Mouse (Mus musculus) right cerebral cortex, postnatal 36 days (tissue): Measurements from ENCODE around the gene Zfp207.
A peak's percentile ranks its signal among the peaks of the same experiment; 100 is the strongest.
"Not testable (repeated sequence)": the region's sequence is repeated elsewhere in the genome, so short reads cannot be mapped to it uniquely, and the experiment has no call there.

Experiments used
- DNase-seq, 2 experiments: peaks; one replicate each; pipeline ENCODE4 v3.0.0; 2022; ENCODE audit warnings: low spot score in 2 of 2, mixed read lengths in 1 of 2

The Zfp207 gene

DNA sequence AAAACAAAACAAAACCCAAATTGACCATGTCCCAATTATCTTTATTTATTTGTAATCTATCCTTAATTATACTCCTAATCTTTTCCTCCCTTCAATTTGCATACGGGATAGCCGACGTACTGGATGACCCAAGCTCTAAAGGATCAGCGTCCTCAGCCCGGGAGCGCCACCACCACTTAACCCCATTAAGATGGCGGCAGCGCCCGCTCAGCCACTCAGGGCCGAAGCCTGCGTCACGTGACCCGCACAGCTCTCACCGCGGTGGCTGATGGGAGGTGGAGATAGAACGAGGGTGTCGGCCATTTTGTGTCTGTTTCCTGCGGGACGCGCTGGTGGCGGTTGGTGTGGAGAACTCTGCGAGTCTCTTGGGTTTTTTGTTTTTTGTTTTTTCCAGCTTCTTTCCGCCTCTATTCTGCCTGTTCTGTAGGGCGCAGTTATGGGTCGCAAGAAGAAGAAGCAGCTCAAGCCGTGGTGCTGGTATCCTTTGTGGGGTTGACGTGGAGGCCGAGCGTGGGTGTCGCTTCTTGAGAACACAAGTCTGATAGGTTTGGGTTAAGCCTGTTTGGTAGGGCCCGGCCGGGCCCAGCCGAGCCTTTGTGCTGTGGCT is at the start of gene Zfp207:
Gene Zfp207 (plus strand): TSS at position 261 of the 607 bp plus-strand sequence.
- peak; percentile 96 to 97 for DNase-seq

- no peak for DNase-seq
Observed at GRCm38 (mm10) chr11:80335609-80336350, 47.3 kb upstream of the Zfp207 start.

DNA sequence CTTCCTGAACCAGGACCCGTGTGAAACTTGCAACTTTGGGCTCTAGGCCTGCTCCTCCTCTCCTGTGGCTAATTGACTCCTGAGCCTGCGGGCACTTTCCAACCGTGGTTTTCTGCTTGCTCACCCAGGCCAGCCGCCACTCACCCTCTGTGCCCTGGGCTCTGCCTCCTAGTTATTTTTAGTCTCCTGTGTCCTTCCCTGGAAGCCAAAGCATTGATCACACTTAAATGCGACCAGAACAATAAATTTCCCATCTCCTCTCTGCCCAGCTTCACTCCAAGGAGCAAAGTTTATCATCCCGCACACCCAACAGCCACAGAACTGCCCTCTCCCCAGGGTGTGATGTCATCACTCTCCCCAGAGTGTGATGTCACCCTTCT is 46.7 kb upstream of the Zfp207 start:
- DNase-seq, result no peak

DNA sequence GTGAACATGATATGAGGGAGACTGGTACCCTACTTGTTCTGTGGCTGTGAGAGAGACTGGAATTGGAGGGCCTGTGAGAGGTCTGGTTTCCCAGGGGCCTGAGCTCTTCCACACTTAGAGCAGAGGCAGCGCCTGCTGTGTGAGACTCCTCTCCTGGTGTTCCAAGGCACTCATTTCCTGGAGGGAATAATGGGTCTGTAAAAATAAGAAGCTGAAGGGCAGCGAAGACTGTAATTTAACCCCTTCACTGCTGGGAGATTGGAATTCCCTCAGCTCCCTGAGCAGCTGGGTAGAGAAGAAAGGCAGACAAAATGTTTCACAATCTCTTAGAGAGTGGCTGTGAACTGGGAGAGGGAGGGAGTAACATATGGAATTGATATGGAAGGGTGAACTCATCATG is 40.6 kb upstream of the Zfp207 start:
- DNase-seq, result no peak

GRCm38 (mm10) chr11:80351832-80352430 is 31.1 kb upstream of the Zfp207 start:
- DNase-seq, result peak; percentile 49 to 51

- no peak for DNase-seq
Observed at GRCm38 (mm10) chr11:80354832-80355231, 28.2 kb upstream of the Zfp207 start.

GRCm38 (mm10) chr11:80368949-80369348 is 14.1 kb upstream of the Zfp207 start:
- DNase-seq, result no peak

- DNase-seq, result no peak
Observed at GRCm38 (mm10) chr11:80376651-80377050, 6.4 kb upstream of the Zfp207 start.

DNA sequence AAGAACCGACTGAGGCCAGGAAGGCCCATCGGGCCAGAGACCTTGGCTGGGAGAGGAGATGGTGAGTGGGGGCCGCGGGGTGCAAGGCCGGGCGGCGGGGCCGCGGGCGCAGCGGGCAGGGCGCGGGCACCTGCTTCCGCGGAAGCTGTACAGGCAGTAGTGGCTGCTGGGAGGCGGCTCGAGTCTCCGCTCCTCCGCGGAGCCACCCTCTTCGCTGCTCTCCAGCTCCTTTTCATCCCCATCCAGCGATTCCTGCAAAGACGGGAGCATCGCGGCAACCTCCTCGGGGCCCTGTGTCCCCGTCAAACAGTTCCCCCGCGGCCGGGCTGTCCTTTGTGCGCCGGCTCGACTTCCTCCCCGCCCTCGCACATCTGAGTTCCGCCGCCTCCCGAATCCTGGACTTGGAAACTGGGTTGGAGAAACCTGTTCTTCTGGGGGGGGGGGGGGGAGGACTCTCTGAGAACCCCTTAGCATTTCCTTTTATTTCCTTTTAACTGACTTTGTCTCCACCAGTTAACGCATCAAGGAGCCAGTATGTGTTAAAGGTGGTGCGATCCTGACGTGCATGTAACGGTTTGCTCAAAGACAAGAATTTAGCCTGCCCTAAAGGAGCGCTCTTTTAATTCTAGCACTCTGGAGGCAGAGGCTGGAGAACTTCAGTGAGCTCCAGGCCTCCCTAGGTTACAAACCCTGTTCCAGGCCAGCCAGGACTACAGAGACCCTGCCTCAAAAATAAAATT is 5.2 kb upstream of the Zfp207 start, which contains the start of gene 5730455P16Rik:
Gene 5730455P16Rik (minus strand): TSS at position 323 of the 740 bp plus-strand sequence.
- DNase-seq, result peak; percentile 77 to 78

DNA sequence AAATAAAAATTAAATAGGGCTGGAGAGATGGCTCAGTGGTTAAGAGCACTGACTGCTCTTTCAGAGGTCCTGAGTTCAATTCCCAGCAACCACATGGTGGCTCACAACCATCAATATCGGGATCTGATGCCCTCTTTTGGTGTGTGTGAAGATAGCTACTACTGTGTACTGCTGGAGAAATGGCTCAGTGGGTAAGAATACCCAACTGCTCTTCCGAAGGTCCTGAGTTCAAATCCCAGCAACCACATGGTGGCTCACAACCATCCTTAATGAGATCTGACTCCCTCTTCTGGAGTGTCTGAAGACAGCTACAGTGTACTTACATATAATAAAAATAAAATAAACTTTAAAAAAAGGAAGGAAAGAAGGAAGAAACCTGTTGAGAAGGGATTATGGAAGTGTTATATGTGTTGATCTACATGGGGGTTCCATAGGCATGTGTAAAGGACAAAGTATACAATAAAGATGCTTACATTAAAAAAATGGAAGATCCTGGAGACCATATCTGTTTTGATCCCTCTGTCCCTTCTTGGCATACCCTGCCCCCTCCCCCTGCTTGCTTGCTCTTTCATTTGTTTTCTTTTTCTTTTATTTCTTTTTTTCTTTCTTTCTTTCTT is 4.5 kb upstream of the Zfp207 start:
- DNase-seq, result not testable (repeated sequence)

GRCm38 (mm10) chr11:80379184-80379583 is 3.9 kb upstream of the Zfp207 start:
- not testable (repeated sequence) for DNase-seq

- no peak for DNase-seq
Observed at GRCm38 (mm10) chr11:80382626-80383018, 457 bp upstream of the Zfp207 start.

GRCm38 (mm10) chr11:80383626-80384046 is 557 bp downstream of the Zfp207 start:
- DNase-seq, result no peak

DNA sequence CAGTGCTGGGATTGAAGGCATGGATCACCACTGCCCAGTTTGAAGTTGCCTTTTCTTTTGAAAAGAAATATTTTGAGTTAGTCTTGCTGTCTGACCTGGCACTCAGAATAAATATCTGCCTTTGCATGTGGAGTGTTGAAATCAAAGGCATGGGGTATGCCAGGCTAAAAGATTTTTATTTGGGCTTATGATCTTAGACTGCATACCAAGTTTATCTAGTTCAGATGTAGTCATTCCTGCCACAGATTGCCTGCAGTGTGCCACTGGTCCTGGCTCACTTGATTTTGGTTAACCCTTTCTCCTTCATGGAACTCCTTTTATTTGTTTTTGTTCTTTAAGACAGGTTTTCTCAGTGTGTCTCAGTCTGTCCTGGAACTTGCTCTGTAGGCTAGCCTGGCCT is 1.4 kb downstream of the Zfp207 start:
- no peak for DNase-seq

GRCm38 (mm10) chr11:80385055-80385454 is 2.0 kb downstream of the Zfp207 start:
- no peak for DNase-seq

GRCm38 (mm10) chr11:80386790-80387189 is 3.7 kb downstream of the Zfp207 start:
- DNase-seq, result no peak

- no peak for DNase-seq
Observed at GRCm38 (mm10) chr11:80389885-80390284, 6.8 kb downstream of the Zfp207 start.

- no peak for DNase-seq
Observed at GRCm38 (mm10) chr11:80391407-80392120, 8.5 kb downstream of the Zfp207 start.

DNA sequence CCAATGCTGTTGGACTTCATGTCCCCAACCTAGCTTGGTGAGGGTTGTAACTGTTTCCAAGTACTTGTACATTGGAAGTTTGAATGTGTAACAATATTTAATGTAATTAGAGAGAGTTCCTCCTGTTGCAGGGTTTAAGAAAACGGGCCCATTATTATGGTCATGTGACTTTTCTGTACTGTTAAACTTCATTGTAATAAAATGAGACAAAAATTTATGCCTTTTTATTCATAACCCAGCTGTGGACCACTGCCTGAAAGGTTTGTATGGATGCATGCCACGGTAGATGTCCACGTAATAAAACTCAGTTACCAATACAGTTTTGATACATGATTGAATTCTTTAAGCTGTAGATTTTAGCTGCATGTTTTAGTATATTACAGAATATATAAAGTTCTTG is 12.9 kb downstream of the Zfp207 start:
- DNase-seq, result no peak

GRCm38 (mm10) chr11:80396617-80397016 is 13.5 kb downstream of the Zfp207 start:
- no peak for DNase-seq

DNA sequence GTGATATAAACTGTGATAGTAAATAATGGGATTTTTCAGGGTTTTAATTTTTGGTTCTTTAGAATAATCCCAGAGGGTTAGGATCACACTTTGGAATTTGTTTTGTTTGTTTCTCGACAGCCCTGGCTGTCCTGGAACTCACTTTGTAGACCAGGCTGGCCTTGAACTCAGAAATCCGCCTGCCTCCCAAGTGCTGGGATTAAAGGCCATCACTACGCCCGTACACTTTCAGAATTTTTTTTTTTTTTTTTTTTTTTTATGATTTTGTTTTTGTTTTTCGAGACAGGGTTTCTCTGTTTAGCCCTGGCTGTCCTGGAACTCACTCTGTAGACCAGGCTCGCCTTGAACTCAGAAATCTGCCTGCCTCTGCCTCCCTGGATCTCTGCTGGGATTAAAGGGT is 24.8 kb downstream of the Zfp207 start:
- DNase-seq, result not testable (repeated sequence)
